Mouse (Mus musculus): ENCODE data around the gene Strap.
"Not testable (repeated sequence)": the region's sequence is repeated elsewhere in the genome, so short reads cannot be mapped to it uniquely, and the experiment has no call there.

Strap gene

DNA sequence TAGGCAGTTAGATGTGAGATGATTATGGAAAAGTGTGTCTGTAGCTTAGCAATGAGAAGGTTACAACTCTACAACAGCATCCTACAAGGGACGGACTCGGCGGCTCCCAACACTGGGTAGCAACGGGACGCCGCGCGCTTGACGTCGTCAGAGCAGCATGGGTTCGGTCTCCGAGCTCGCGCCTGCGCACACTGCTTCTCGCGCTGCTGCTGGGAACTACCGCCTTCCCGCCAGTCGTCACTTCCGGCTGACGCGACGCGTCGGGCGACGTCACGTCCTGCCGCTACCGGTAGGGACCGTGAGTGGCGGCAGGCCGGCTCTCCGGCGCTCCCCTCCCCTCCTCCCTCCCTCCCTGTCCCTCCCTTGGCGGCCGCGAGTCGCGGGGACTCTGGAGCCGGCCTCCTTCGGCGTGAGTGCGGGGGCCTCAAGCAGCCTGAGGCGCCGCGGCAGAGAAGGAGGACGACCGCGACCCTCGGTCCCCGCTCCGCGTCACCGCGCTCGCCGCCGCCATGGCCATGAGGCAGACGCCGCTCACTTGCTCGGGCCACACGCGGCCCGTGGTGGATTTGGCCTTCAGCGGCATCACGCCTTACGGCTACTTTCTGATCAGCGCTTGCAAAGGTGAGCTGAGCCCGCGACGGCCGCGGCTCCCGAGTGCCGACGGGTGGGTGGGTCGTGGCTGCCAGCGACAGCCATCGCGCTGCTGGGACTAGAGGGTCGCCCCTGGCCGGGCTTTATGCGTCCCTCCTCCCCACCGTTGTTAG, at the start of gene Strap:
Strap (plus strand) TSS at position 233 of the 764 bp plus-strand sequence.
- peak; percentile 97 for DNase-seq (ENCODE audit: low read depth, low spot score)

DNA sequence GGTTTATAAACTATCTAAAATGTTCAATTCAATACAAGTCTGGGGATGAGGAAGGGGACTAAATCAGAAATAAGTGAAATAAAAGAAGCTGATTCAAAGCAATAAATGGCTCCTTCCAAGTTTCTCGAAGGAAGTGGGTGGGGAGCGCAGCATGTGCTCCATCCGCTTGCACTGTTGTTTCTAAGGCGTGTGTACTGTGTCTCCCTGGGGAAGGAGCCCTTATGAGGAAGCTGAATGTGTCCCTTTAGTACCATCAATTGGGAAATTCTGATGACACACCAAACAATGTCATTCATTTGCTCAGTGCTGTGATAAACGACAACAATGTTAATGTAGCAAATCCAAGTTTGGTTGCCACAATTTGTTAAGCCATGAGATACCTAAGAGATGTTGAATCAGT, 47.2 kb upstream of the Strap start:
- no peak for DNase-seq (ENCODE audit: low read depth, low spot score)

DNA sequence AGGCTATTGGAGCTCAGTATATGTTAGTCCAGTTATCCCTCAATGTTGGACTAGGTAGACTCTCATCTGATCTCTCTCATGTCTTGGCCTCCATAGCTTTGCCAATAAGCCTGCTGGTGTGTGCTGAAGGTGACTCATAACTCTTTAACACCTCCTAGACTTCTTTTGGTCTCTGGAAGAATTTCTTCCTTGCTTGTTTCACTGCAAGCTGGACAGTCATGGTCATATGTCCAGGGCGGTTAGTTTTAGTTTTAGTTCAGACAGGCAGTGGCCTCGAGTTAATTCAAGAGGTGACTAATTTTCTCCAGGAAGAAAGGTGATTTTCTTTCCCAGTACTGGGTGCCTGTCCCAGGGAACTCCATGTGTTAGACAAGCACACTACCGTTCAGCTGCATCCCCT, 46.8 kb upstream of the Strap start:
- no peak for DNase-seq (ENCODE audit: low read depth, low spot score)

DNA sequence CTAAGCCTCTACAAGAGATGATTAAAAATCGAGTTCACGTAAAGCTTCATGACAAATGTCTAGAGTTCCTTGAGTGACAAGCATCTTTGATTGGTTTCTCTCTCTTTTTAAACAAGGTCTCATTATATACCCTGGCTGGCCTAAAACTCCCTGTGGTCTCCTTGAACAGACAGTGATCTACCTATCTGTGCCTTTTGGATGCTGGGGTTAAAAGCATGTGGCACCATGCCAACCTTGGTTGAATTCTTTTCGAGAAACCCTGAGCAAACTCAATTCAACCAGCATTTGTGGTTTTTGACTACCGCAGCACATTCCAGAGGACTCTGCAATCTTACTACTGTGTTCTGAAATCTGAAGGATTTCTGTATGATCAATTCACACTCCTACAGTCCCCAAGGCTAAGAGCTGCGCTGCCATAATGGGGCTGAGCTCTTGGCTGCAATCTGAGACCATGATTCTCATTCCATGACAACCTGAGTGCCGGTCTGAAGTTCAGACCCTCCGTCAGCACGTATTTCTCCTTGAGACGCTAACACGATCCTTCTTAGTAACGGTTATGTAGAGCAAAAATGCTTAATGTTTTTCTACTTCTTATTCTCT, 46.3 kb upstream of the Strap start:
- DNase-seq (ENCODE audit: low read depth, low spot score), result no peak

DNA sequence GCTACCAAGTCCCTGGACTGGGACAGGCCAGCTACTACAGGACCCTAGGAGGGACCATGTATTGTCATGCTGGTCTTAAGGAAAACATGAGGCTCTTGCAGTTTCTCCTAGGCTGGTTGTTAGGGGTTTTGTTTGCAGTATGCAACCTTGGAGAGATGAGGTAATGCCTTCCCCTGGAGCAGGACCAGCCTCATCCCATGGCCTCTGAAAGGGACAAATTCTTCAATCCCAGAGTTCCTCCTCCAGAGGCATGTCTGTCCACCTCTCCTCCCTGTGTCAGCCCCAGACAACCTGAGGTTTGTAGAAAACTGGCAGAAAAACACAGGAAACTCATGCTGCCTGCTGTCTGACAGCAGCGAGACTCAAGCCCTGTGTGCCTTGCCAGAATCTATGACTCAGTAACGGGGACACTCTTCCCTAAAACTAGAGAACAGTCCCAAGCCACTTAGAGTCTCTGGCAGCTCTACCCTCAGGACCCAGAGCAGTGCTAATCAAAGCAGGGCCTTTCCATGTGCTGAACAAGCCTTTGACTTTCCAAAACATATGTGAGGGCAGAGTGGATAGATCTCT, 44.2 kb upstream of the Strap start:
- DNase-seq (ENCODE audit: low read depth, low spot score), result no peak

DNA sequence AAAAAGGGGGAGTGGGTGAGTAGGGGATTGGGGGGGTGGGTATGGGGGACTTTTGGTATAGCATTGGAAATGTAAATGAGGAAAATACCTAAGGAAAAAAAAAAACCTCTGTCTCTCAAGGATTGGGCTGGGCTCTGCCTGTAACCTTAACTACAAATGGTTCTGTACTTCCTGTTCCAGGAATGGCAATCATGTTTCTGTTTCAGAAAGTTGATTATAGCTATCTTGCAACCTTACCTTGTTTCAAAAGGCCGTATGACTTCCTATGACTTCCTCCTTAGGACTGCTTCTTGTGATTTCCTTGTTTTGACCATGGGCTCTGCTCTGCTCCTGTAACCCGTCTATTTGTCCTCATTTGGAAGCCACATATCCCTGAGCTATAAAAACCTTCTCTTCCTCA, 40.6 kb upstream of the Strap start:
- no peak for DNase-seq (ENCODE audit: low read depth, low spot score)

DNA sequence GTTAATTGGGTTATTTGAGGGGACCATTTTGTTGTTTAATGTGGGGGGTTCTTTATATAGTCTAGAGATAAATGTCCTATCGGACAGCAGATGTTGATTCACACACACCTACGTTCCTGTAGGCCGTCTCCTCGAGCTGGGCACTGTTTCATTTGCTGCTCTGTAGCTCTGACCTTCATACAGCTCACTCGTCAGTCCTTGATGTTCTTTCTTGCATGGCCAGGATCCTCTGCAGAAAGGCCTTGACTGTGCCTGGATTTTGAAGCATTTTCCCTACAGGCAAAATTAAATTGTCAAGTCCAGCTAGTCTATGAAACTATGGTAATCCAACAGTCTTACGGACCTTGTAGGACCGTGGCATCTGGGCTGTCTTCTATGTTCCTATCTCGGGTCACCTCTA, 39.8 kb upstream of the Strap start:
- no peak for DNase-seq (ENCODE audit: low read depth, low spot score)

DNA sequence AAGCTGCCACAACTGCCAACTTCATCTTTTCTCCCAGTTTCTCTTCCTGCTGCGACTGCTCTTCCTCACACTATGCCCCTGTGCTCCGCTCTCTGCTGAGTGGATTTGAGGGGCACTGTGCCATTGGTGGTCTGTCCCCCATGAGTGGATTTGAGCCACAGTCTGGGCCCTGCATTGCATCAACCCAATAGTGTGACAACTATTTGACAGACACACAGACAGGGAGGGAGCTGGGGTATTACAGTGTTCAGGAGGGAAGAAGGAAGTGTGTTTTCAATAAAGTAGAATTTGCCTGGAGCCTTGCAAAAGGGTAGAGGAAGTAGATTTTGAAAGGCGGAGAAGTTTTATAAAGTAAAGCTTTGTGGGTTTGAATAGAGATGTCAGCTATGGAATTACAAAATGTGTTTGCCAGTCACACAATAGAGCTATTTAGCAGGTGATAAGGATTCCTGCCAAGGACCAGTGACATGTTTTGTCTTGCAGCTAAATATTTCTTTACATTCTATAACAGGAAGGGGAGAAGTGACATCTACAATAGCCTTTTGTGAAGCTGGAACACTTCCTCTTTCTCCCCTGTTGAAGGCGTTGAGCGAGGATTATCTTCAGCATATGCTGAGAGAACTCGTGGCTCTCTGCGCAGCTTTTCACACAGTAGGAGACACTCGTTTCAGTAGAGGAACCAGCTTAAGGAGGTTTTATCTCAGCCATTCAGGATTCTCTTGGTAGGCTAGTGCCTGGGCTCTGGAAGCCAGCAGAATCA, 38.3 kb upstream of the Strap start:
- no peak for DNase-seq (ENCODE audit: low read depth, low spot score)

DNA sequence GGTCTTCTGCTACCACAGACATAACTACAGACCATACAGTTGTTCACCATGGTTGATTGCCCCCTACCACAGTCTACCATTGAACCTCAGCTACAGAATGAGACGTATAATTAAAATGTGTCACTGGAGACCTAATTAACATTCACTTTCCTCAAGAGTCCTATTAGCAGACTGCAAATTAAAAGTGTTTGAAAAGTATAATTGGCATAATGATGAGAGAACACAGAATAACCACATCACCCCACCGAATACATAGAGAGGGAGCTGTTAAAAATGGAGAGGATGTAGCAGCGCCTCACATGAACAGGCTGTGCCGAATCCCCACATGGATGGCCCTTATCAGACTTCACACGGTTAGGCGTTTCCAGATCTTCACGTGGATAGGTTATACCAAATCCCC, 35.4 kb upstream of the Strap start:
- DNase-seq (ENCODE audit: low read depth, low spot score), result no peak

DNA sequence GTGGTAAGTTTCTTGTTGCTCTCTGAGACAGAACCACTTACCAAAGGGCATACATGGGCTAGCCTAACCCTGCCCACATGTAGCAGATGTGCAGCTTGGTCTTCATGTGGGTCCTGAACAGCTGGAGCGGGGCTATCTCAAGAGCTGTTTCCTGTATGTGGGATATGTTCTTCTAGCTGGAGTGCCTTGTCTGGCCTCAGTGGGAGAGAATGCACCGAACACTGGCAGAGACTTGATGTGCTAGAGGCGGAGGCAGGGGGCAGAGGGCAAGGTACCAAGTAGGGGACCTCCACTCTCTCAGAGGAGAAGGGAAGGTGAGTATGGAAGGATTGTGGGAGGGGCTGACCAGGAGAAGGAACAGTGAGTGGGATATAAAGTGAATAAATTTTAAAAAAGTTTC, 32.7 kb upstream of the Strap start:
- no peak for DNase-seq (ENCODE audit: low read depth, low spot score)

DNA sequence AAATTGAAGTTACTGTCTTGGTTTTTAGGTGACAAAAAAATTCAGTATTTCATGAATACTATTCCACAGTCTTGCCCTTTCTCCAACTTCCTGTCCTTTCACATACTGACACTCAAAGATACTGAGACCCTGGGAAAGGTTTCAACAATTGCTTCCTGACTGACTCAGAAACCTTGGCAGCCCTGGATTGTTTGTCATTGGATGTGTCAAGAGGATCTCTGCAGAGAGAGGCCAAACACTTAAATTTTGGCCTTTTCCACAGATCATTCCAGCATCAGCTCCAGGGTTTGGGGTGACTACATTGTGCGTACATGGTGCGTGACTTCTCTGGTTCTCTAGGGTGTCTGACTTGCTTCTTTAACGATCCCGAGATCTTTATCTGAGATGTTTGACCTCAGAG, 32.0 kb upstream of the Strap start:
- DNase-seq (ENCODE audit: low read depth, low spot score), result no peak

DNA sequence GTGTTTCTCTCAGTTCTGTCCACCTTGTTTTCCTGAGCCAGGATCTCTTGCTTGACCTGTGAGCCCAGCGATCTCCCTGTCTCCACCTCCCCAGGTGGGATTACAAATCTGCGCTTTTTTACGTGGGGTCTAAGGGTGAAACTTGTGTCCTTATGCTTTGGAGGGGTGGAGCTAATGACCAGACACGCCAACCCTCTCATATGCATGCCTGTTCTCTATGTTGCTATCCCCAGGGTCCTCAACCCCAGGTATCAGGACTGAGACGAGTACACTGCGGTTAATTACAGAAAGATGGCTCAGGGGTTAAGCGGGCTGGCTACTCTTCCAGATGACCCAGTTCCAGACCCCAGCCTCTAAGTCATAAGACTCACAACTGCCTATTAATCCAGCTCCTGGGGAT, 31.4 kb upstream of the Strap start:
- DNase-seq (ENCODE audit: low read depth, low spot score), result no peak

DNA sequence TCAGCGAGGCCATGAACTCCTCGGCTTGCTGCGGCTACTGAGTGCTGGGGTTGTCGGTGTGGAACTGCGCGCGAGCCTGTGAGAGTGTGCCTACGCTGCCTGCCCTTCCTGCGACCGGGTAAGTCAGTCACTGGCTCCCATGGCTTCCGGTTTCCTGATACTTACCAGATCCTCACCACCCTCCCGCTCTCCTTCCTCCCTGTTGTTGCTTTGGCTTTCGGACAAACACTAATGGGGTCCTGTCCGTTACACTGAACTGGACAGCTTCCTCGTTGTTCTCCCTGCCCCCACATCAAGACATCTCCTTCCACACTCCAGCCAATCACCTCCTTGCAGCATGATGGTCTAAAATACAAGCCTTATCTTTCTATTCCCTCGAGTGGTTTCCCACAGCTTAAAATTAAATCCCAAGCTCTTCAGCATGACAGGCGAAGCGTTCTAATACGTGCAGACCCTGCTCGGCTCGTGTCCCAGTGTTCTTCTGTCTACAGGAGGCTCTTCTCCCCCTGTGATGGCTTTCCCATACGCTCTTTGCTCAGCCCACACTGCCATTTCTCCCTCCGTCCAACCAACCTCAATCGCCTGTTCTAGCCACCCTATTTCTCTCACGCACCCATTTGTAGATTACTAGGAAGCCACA, 30.5 kb upstream of the Strap start:
- no peak for DNase-seq (ENCODE audit: low read depth, low spot score)

DNA sequence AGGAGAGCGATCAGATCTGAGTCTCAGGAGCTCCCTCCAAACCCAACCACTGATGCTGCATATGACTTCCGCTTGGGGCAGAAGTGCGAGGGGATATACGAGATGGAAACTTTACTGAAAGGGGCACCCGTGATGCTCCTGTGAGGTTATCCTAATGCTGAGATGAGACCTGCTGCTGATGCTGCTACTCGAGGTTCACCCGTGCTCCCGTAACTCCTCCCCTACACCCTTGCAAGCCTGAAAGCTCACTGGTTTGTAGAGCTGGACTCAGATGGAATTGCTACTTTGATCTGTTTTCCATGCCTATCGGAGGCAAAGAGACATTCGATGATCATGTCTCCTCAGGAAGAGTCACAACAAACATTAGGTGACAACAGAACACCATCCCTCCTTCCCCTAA, 28.7 kb upstream of the Strap start:
- no peak for DNase-seq (ENCODE audit: low read depth, low spot score)

DNA sequence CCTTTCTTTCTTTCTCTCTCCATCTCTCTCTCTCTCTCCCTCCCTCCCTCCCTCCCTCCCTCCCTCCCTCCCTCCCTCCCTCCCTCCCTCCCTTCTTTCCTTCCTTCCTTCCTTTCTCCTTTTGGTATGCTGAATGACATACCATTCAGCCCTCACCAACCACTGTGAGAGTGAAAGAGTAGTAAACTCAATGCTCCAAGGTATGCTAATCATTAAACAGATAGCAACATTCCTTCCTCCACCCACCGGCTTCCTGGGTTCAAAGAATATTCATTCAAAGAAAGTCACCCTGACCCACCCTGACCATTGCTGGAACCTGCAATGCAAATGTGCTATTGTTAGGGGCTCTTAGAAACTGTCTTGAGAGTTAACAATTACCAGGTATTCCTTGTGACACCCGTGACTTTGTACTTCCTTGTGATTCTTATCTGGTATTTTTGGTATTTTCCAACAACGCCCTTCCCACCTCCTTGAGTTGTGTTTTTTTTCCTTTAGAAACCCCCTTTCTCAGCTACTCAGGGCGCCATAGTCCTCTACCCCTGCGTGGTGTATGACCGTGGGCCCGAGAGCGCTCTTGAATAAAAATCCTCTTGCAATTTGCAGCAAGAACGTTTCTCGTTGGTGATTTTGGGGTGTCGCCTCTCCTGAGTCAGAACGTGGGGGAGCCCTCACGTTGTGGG, 26.0 kb upstream of the Strap start:
- not testable (repeated sequence) for DNase-seq (ENCODE audit: low read depth, low spot score)

DNA sequence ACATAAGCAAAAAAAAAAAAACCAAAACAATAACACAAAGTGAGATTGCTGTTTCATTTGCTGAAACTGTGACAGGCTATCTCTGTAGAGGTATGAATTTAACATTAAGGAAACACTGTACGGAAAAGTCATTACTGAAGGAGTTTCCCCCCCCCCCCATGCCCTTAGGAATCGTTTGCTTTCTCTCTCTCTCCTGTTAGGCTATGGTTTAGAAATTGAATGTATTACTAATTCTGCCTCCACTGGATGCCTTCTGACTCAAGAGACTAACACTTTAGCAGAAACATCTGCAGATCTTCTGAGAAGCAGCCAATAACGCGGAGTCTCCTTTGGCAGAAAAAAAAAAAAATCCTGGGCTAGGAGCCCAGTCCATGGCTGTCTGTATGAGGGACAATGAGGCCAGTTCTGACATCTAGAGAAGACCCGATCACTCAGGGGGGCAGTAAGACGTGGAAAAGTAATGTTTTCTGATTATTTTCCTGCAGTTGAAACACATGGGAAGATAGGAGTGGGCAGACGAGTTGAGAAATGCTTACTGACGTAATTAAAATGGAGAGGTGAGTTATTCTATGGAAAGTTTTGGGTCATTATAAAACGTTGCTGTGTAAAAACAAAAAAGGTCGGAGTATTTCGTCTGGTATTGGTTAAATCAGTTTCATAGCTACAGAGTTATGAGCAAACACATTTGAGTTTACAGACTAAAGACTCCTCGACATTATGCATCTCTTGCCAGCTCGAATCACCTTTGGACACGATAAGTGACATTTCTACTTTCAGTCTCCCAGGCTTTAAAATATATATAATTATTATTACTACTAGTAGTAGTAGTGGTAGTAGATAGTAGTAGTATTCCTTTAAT, 24.5 kb upstream of the Strap start:
- no peak for DNase-seq (ENCODE audit: low read depth, low spot score)

DNA sequence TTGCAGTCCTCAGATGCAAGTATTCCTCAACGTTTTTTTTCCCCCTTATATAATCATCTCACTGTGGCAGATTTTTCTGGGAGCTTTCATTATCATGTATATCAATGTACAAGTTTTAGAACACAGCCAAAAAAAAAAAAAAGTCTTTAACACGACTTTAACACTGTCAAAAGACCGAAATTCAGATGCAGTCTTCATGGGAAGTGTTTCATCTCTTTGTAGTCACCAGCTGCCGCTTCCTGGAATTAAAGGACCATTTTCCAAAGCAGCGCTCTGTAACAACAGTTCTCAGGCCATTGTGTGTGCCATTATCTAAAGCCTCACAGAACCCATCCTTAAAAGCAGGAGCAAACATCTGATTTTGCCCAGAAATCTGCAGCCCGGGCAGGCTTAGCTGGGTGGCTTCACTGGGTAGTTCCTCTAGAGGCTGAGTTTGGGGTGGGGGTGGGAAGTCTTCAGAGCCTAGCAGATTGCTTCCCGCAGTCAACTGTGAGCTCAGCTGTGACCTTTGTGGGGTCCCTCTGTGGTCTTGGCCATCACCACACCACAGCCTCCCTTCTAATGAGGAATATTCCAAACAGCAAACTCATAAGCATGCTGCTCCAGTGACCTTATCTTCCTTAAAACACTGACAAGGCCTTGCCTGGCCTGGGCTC, 22.1 kb upstream of the Strap start:
- DNase-seq (ENCODE audit: low read depth, low spot score), result no peak

DNA sequence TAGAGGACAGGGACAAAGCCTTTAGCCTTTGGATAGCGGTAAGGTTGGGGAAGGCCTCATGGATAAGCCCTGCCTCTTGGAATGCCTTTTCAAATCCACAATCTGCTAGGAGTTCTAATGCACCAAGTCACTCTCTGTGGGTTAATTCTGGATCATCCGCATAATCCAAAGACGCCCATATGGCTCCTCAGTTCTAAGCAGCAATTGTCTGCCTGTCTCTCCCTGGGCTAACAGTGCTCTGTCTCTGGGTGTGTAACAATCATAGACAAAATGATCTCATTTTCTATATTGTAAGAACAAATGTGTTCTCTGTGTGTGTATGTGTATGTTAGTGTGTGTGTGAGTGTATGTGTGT, 21.6 kb upstream of the Strap start:
- no peak for DNase-seq (ENCODE audit: low read depth, low spot score)

DNA sequence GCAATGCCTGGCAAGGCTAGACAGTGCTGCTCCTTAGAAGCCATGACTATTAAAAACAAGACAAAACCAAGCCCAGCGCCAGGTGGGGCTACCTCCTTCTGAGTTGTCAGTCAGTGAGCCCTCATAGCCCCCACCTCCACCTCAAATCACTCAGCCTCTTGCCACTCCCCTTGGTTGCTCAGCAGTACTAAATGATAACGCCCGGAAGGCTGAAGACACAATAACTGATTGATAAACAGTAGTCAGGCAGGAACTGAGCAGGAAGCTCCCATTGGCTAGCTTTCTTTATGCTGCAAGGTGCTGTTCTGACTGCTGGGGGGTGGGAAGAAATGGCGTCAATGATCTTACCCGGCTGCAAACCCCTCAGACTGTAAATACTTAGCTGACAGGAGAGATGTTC, 18.1 kb upstream of the Strap start:
- no peak for DNase-seq (ENCODE audit: low read depth, low spot score)
